Mouse (Mus musculus) E14TG2a.4 (cell line): ENCODE measurements around the gene Phactr1.

ENCODE experiments used
- CTCF ChIP-seq: conservative IDR thresholded peaks from 2 replicates; pipeline ENCODE4 v1.5.1; 2014; ENCODE audit warnings: low read length
- NANOG ChIP-seq: IDR thresholded peaks from 2 replicates; pipeline ENCODE4 v1.6.1; 2014; ENCODE audit warnings: borderline replicate concordance, low read length, mixed read lengths
- POU5F1 ChIP-seq: IDR thresholded peaks from 2 replicates; pipeline ENCODE4 v1.6.1; 2014; ENCODE audit warnings: low read length, borderline replicate concordance

DNA sequence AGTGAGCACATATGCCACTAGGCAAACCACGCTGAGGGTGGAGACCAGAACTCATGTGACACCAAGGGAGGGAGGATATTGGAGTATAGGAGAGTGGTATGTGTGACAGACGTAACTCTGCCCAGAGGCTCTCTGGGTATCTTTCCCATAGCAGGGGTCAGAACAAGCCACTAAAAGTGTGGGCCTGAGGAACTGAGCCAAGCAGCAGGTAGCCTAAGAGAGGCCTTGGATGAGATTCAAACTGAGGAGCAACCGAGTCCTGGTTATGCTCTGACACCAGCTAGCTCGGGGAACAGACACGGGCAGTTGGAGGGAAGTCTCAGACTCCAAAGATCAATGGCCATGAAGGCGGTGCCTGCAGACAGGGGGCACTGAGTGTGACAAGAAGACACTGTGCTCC, 395.0 kb downstream of the Phactr1 start:
- TF ChIP-seq CTCF (no peak), POU5F1 (no peak), NANOG (no peak)
